Mouse (Mus musculus): ENCODE measurements around the gene Hid1.

- TF ChIP-seq TAL1 (IDR thresholded peaks at IDR 0.05; ENCODE audit: low read length) (no peak), GATA1 (IDR thresholded peaks at IDR 0.05; ENCODE audit: low read length) (no peak)
These were observed 3.4 kb downstream of the Hid1 start for GRCm38 (mm10) chr11:115364136-115364535.

Measured in erythroblast, embryonic 14.5 days (primary cell).